Mouse (Mus musculus) T-cell, adult 2 months (primary cell): ENCODE results near the gene Eloa.
A peak's percentile ranks its signal among the peaks of the same experiment; 100 is the strongest.

Source experiments
- DNase-seq: peaks from one replicate; pipeline ENCODE4 v3.0.0; 2022; ENCODE audit warnings: low spot score

The Eloa gene

GRCm38 (mm10) chr4:135954241-135954640 lies 67.3 kb downstream of the Eloa start:
- peak; percentile 73 for DNase-seq
